Mouse (Mus musculus) telencephalon, adult 2 months (tissue): ENCODE data around the gene Gria3.

Experiments
- DNase-seq: peaks from one replicate; pipeline ENCODE4 v3.0.0-alpha.2; 2011; ENCODE audit warnings: low read depth, low spot score

Gria3 gene

GRCm38 (mm10) chrX:41400058-41400904, at the start of gene Gria3:
Gene Gria3 (plus strand): TSS chrX:41400854.
- no peak for DNase-seq

DNA sequence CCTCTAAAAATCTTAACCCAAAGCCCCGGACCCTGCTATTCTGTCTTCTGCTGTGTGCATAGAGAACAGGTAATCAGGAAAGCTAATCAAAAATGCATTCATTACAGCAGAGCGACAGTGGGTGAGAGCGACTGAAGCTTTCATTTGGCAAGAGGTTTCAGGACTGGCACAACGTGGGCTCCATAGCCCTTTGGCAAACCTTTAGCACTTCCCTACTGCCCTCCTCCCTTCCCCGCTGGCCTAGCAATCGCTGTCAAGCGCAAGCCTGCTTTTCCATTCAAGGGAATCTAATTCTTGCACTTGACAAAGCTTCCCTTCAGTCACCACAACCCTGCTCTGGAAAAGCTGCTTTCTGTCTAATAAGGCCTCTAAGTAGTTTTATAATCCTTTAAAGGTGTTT, 13.6 kb upstream of the Gria3 start:
- DNase-seq, result no peak

- DNase-seq, result no peak
Measured at GRCm38 (mm10) chrX:41389079-41389478, 11.6 kb upstream of the Gria3 start.

GRCm38 (mm10) chrX:41398482-41398881, 2.2 kb upstream of the Gria3 start:
- no peak for DNase-seq

DNA sequence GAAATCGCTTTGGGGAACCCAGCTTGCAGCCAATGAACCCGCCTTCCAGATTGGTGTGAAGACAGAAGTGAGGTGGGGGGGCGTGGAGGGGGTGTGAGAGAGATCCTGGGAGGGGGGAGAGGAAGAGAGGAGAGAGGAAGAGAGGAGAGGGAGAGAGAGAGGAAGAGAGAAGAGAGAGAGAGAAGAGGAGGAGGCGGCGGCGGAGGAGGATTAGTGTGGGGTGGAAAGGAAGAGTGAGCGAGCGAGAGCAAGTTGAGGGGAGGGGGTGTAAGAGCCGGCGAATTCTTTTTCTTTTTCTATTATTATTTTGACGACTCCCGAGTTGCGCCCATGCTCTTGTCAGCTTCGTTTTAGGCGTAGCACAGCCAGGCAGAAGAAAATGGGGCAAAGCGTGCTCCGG, 532 bp downstream of the Gria3 start:
- no peak for DNase-seq

DNA sequence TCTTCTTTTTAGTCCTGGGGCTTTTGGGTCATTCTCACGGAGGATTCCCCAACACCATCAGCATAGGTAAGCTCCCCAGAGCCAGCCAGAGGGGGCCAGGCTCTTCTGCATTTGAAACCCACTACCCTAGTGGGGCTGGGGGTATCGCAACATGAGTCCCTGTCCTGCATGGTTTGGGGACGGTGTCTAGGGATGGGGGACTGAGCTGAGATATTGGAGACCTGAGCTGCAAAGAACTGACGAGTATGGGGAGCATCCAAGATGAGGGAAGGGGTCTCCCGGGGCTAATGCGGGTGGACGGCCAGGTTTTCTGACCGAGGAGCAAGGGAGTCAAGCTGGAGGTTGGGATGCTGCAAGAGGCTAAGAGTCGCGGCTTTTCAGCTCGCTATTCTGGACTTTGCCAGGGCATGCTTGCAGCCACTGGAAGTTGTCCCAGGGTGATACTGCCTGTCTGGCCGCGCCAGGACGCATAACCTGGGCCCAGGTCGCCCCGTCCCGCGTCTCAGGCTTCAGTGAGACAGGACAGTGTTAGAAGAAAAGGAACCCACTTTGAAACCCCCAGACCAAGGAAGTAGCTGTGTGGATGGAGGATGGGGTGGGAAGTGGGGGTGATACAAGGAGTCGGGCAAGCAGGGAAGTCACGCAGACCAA, 1.1 kb downstream of the Gria3 start:
- DNase-seq, result no peak

DNA sequence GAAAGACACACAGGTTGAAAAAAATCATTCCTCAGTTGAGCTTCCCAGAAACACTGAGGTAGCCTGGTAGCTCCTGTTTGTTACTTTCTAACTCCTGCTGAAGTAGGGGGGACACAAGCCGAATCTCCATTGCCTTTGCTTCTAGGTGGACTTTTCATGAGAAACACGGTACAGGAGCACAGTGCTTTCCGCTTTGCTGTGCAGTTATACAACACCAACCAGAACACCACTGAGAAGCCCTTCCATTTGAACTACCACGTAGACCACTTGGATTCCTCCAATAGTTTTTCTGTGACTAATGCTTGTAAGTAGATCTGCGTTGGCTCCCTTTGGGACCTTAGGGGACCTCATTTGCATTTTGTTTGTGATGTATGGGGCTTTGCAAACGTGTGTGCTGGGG, 2.0 kb downstream of the Gria3 start:
- DNase-seq, result no peak

DNA sequence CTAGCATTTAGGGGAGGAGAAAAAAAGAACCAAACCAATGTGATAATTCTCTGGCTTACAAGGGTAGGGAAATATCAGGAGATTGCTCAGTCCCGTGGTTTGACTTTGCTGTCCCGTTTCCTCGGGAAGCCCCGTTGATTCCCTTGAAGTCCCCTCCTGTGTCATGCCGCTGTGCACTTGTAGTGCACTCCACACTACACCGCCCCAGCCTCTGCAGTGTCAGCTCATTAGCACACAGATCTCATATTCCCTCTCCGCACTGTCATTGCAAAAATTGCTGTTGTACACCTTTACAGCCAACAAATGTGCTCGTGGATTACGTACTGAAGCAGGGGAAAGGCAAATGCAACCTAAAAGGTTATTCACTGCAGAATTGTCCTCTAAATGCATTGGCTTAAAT, 5.6 kb downstream of the Gria3 start:
- no peak for DNase-seq

- no peak for DNase-seq
Measured at GRCm38 (mm10) chrX:41409791-41410190, 9.1 kb downstream of the Gria3 start.

GRCm38 (mm10) chrX:41425651-41426050, 25.0 kb downstream of the Gria3 start:
- no peak for DNase-seq

GRCm38 (mm10) chrX:41428011-41428410, 27.4 kb downstream of the Gria3 start:
- no peak for DNase-seq

- no peak for DNase-seq
Measured at GRCm38 (mm10) chrX:41435541-41435940, 34.9 kb downstream of the Gria3 start.

DNA sequence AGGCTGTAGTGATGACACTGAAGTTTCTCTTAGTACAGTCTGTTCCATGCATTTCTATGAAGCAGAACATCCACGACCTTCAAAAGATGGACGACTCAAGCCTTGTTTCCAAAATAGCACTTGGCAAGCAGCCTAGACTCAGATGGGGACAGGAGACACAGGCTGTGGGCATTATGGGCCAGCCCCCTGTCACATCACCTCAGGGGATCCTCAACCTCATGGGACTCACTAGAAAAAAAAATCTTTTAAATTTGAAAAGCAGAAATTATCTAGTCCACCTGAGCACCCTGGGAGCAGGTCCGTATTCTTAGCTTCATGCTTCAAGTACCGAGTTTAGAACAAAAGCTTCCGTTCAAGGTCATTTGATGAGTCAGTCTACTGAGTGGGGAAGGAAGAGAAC, 38.2 kb downstream of the Gria3 start:
- DNase-seq, result no peak

GRCm38 (mm10) chrX:41448876-41449275, 48.2 kb downstream of the Gria3 start:
- no peak for DNase-seq

GRCm38 (mm10) chrX:41477486-41477885, 76.8 kb downstream of the Gria3 start:
- DNase-seq, result no peak

GRCm38 (mm10) chrX:41496528-41496927, 95.9 kb downstream of the Gria3 start:
- no peak for DNase-seq

DNA sequence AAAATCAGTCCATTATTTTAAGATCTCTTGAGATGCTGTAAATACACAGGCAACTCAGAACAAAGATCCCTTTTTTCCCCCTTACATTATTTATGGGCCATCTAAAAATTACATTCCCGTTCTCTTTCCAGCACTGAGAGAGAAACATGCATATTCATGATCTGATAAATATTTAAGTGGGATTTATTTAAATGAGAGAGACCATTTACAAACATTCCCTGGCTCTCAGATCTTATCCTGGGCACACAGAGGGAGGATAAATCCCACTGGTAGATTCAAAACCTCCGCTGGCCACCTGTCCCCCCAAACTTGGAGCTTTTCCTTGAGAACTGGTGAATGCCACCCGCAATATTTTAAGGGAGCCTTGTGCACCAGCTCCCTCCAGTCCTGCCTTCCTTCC, 104.7 kb downstream of the Gria3 start:
- DNase-seq, result no peak

DNA sequence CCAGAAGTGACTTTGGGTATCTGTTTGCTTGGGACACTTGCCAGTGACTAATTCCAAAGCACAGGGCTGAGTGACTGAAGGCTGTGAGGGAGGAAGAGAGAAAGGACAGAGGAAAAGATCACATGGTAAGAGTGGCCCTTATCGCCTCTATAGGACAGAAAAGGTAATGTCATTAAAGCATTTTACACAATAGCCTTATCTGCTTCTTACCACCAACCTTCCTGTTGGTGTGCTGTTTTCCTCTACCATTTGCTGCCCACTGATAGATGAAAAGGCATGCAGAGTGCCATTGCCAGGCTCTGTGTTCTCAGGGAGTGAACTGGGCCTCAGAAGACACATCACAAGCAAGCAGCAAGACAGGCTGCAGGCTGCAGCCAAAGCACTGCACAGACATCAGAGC, 107.3 kb downstream of the Gria3 start:
- no peak for DNase-seq

- DNase-seq, result no peak
Measured at GRCm38 (mm10) chrX:41514982-41515381, 114.3 kb downstream of the Gria3 start.

DNA sequence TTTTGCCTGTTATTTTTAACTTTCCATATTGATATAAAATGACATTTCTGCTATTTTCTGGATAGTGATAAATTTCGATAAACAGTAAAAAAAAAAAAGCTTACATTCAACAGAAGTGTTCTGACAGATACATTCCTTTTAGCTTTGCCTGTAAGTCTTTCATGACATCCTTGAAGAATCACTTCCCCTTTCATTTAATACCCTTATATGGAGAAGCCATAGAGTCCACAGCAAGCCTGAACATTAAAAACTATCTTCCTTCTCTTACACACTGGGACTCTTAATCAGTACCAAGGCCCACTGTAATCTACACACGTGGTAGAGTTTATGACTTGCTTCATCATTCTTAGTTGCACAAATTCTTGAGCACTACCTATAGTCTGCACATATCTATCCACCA, 131.9 kb downstream of the Gria3 start:
- no peak for DNase-seq

- DNase-seq, result no peak
Measured at GRCm38 (mm10) chrX:41535886-41536285, 135.2 kb downstream of the Gria3 start.

GRCm38 (mm10) chrX:41562296-41563060, 161.8 kb downstream of the Gria3 start:
- DNase-seq, result no peak
